In the genomic region with DNA sequence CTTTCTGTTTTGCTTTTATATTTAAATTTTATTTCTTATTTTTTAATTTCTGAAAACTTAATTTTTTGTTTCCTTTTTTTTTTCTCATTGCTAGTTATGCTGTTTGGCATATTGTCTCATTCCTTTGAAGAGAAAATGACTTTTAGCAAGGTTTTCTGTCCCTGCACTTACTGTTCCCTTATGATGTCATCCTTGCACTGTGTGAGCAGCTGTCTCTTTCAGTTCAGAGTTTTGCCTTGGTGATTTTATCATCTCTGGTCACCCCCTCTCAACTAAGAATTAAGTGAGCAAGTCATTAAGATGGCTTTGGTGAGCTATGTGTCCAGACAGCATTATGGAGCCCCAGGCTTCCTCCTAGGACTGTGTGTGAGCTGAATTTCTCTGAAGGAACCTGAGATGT, we compare ENCODE assay signal across 32 mouse cellular contexts.
"Had no signal": no experiment of that assay in that cellular context is flagged by ENCODE, and none has a peak within 500 bp of the region (broad histone marks: within the 10 kb centered on the region; RNA-seq: fewer than 3 reads in every experiment).

No protein-coding gene starts in this region.

- H3K27ac ChIP-seq: limb, embryonic 10.5 days; limb, embryonic 12.5 days; limb, embryonic 13.5 days; limb, embryonic 15.5 days; liver, embryonic 12.5 days; liver, embryonic 13.5 days; liver, embryonic 14.5 days; liver, embryonic 15.5 days; lung, embryonic 15.5 days; macrophage; midbrain, embryonic 10.5 days; midbrain, embryonic 12.5 days; midbrain, embryonic 13.5 days; midbrain, embryonic 15.5 days; neural tube, embryonic 12.5 days; neural tube, embryonic 13.5 days had no signal

- H3K4me3 ChIP-seq: limb, embryonic 10.5 days; limb, embryonic 12.5 days; limb, embryonic 13.5 days; limb, embryonic 15.5 days; liver, embryonic 12.5 days; liver, embryonic 13.5 days; liver, embryonic 15.5 days; lung, embryonic 15.5 days; megakaryocyte, embryonic 14.5 days; midbrain, embryonic 10.5 days; midbrain, embryonic 12.5 days; midbrain, embryonic 13.5 days; midbrain, embryonic 15.5 days; neural tube, embryonic 12.5 days; neural tube, embryonic 13.5 days had no signal

- H3K36me3 ChIP-seq: limb, embryonic 10.5 days; limb, embryonic 12.5 days; limb, embryonic 13.5 days; limb, embryonic 15.5 days; liver, embryonic 12.5 days; liver, embryonic 13.5 days; liver, embryonic 15.5 days; lung, embryonic 15.5 days; midbrain, embryonic 10.5 days; midbrain, embryonic 12.5 days; midbrain, embryonic 13.5 days; midbrain, embryonic 15.5 days; neural tube, embryonic 12.5 days; neural tube, embryonic 13.5 days had no signal

- H3K9me3 ChIP-seq: limb, embryonic 10.5 days; limb, embryonic 12.5 days; limb, embryonic 13.5 days; limb, embryonic 15.5 days; liver, embryonic 12.5 days; liver, embryonic 13.5 days; liver, embryonic 15.5 days; lung, embryonic 15.5 days; midbrain, embryonic 10.5 days; midbrain, embryonic 12.5 days; midbrain, embryonic 13.5 days; midbrain, embryonic 15.5 days; neural tube, embryonic 12.5 days; neural tube, embryonic 13.5 days had no signal

- DNase-seq: left cerebral cortex, postnatal 4 days; liver; liver, embryonic 13.5 days; liver, postnatal 0 days; lung, adult 18-20 months; lung, adult 2 months; lung, embryonic 14.5 days; lung, postnatal 10 days; lung, postnatal 14 days; lung, postnatal 36 days; lung, postnatal 4 days; midbrain, embryonic 14.5 days had no signal

- H3K9ac ChIP-seq: limb, embryonic 12.5 days; limb, embryonic 13.5 days; limb, embryonic 15.5 days; liver, embryonic 12.5 days; liver, embryonic 13.5 days; liver, embryonic 14.5 days; liver, embryonic 15.5 days; liver, postnatal 0 days; lung, embryonic 14.5 days; lung, embryonic 15.5 days; midbrain, embryonic 12.5 days; midbrain, embryonic 13.5 days; midbrain, embryonic 15.5 days; neural tube, embryonic 12.5 days; neural tube, embryonic 13.5 days had no signal

- H3K4me2 ChIP-seq: limb, embryonic 12.5 days; limb, embryonic 13.5 days; limb, embryonic 15.5 days; liver, embryonic 11.5 days; liver, embryonic 12.5 days; liver, embryonic 13.5 days; liver, embryonic 15.5 days; lung, embryonic 14.5 days; lung, embryonic 15.5 days; midbrain, embryonic 11.5 days; midbrain, embryonic 12.5 days; midbrain, embryonic 13.5 days; midbrain, embryonic 15.5 days; neural tube, embryonic 12.5 days; neural tube, embryonic 13.5 days had no signal

- H3K27me3 ChIP-seq: limb, embryonic 12.5 days; limb, embryonic 13.5 days; limb, embryonic 15.5 days; liver, embryonic 12.5 days; liver, embryonic 13.5 days; liver, embryonic 15.5 days; lung, embryonic 15.5 days; megakaryocyte, embryonic 14.5 days; midbrain, embryonic 12.5 days; midbrain, embryonic 13.5 days; midbrain, embryonic 15.5 days; neural tube, embryonic 12.5 days; neural tube, embryonic 13.5 days had no signal

- H3K4me1 ChIP-seq: limb, embryonic 10.5 days; limb, embryonic 12.5 days; limb, embryonic 13.5 days; limb, embryonic 15.5 days; liver, embryonic 12.5 days; liver, embryonic 13.5 days; liver, embryonic 15.5 days; lung, embryonic 15.5 days; midbrain, embryonic 10.5 days; midbrain, embryonic 12.5 days; midbrain, embryonic 13.5 days; midbrain, embryonic 15.5 days; neural tube, embryonic 12.5 days; neural tube, embryonic 13.5 days had no signal

- ATAC-seq: liver, embryonic 12.5 days; liver, postnatal 0 days; lung, postnatal 0 days; midbrain, embryonic 13.5 days; midbrain, embryonic 15.5 days; midbrain, embryonic 16.5 days had no signal
